Mouse (Mus musculus) frontal cortex, adult 2 months (tissue): ENCODE data around the gene Abcb8. TPM values are rescaled to one million over a fixed set of nuclear protein-coding genes. Genes with fewer than 3 reads are reported as not detected.

Experiments
- DNase-seq, 2 experiments: peaks; one replicate each; pipeline ENCODE4 v3.0.0; 2022; ENCODE audit warnings: low spot score in 1 of 2; ENCODE audit errors: extremely low spot score in 1 of 2
- polyA plus RNA-seq: library from polyadenylated mRNA; depleted of rRNA; stranded (reverse); fragments of >200 nt; gene quantifications from 2 replicates; pipeline ENCODE4 v1.2.3, GENCODE M21; 2012; rRNA removed

Abcb8 gene
- polyA plus RNA-seq, 1 experiment: 53.9 TPM

DNA sequence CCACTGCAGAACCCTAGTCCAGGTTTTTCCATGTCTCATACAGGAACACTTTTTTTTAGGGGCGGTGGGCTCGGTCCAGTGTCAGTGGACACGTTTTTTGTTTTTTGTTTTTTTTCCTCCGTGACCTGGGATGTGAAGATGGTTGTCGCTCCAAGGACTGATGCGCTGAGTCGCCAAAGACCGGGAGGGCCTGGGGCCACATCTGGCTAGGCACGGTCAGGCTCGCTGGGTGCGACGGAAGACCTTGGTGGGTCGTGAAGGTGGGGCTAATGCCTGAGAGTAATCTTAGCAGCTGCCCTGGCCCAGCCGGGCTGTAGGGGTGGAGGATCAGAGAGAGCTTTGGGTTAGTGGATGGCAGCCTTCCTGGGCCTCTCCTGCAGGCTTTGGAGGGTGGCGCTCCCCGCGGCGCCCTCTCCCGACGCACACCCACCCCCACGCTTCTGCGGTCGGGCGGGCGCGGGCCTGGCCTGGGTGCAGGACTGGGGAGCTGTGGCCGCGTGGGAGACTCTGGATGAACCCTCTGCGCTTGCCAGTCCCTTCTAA is 59.3 kb downstream of the Abcb8 start:
- DNase-seq: peak in 1 of 2 experiments; percentile 45

GRCm38 (mm10) chr5:24453283-24453984 is 60.0 kb downstream of the Abcb8 start:
- no peak for DNase-seq

DNA sequence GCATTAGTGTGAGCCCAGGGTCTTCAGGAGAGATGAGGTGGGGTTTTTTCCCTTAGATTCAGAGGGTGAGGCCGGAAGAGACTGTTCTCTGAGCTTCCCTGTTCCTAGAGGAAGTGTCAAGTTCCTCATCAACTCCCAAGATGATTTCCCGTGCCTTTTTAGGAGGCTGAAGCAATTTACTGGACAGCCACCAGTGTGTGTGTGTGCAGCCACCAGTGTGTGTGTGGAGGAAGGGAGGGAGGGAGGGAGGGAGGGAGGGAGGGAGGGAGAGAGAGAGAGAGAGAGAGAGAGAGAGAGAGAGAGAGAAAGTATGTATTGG is 60.5 kb downstream of the Abcb8 start:
- no peak for DNase-seq

GRCm38 (mm10) chr5:24455076-24455475 is 61.6 kb downstream of the Abcb8 start:
- no peak for DNase-seq

GRCm38 (mm10) chr5:24455613-24456012 is 62.1 kb downstream of the Abcb8 start:
- DNase-seq: no peak

Other genes with a start within 250 kb of the Abcb8 start
- 10.2 and 10.5 TPM in 2 replicates for gene Nupl2, start 228.7 kb upstream of the Abcb8 start, polyA plus RNA-seq
- gene Kcnh2, start 42.1 kb upstream of the Abcb8 start, polyA plus RNA-seq: 65.0 and 65.8 TPM in 2 replicates
- 10.1 and 10.7 TPM in 2 replicates for gene Nos3, start 28.9 kb upstream of the Abcb8 start, polyA plus RNA-seq
- 3.0 and 4.7 TPM in 2 replicates for gene Atg9b, start 1.5 kb upstream of the Abcb8 start, polyA plus RNA-seq
- gene Asic3, start 19.7 kb downstream of the Abcb8 start, polyA plus RNA-seq: 0.86 and 0.92 TPM in 2 replicates
- 214 and 226 TPM in 2 replicates for gene Cdk5, start 29.9 kb downstream of the Abcb8 start, polyA plus RNA-seq
- 32.2 and 32.3 TPM in 2 replicates for gene Slc4a2, start 30.2 kb downstream of the Abcb8 start, polyA plus RNA-seq
- gene Fastk, start 51.6 kb downstream of the Abcb8 start, polyA plus RNA-seq: 223 and 235 TPM in 2 replicates
- gene Tmub1, start 54.2 kb downstream of the Abcb8 start, polyA plus RNA-seq: 42.7 and 43.7 TPM in 2 replicates
- gene Agap3, start 58.5 kb downstream of the Abcb8 start, polyA plus RNA-seq: 390 and 432 TPM in 2 replicates
- gene Gbx1, start 133.5 kb downstream of the Abcb8 start, polyA plus RNA-seq: 0.04 TPM in 2 replicates
- gene Asb10, start 147.3 kb downstream of the Abcb8 start, polyA plus RNA-seq: 0.42 and 0.62 TPM in 2 replicates
- gene 4931409K22Rik, start 163.1 kb downstream of the Abcb8 start, polyA plus RNA-seq: 0.18 and 0.59 TPM in 2 replicates
- 78.1 and 86.2 TPM in 2 replicates for gene Abcf2, start 183.8 kb downstream of the Abcb8 start, polyA plus RNA-seq
- 47.1 and 50.5 TPM in 2 replicates for gene Chpf2, start 193.1 kb downstream of the Abcb8 start, polyA plus RNA-seq
- 116 and 135 TPM in 2 replicates for gene Smarcd3, start 230.7 kb downstream of the Abcb8 start, polyA plus RNA-seq